Mouse (Mus musculus) forebrain, postnatal 0 days (tissue): ENCODE data around the gene 4931422A03Rik. TPM values are rescaled to one million over a fixed set of nuclear protein-coding genes. Genes with fewer than 3 reads are reported as not detected.
"Not testable (repeated sequence)": the region's sequence is repeated elsewhere in the genome, so short reads cannot be mapped to it uniquely, and the experiment has no call there.

Experiments used
- ATAC-seq: fragments of 200-750 bp; cut with Nextera tagmentation; 2 replicates; pipeline ENCODE4 v1.8.0; 2017; ENCODE audit warnings: mild to moderate bottlenecking, moderate library complexity
- DNase-seq: peaks from one replicate; pipeline ENCODE4 v3.0.0-alpha.2; 2015
- H3K27ac ChIP-seq: fragments of 300-500 bp; sonication (generic); 2 replicates; pipeline ENCODE4 v1.5.1; 2014; ENCODE audit warnings: low read depth, mild to moderate bottlenecking, antibody characterized with exemption, low read length, moderate library complexity, mixed read lengths
- H3K27me3 ChIP-seq: fragments of 300-500 bp; sonication (generic); 2 replicates; pipeline ENCODE4 v1.6.1; 2014; ENCODE audit warnings: mild to moderate bottlenecking, low read length, mixed read lengths; ENCODE audit not compliant: insufficient read depth
- H3K36me3 ChIP-seq: fragments of 300-500 bp; sonication (generic); 2 replicates; pipeline ENCODE4 v1.6.1; 2014; ENCODE audit warnings: mild to moderate bottlenecking, moderate library complexity; ENCODE audit not compliant: insufficient read depth
- H3K4me1 ChIP-seq: fragments of 300-500 bp; sonication (generic); 2 replicates; pipeline ENCODE4 v1.6.1; 2014; ENCODE audit warnings: antibody characterized with exemption; ENCODE audit not compliant: insufficient read depth
- H3K4me2 ChIP-seq: fragments of 300-500 bp; sonication (generic); 2 replicates; pipeline ENCODE4 v1.6.1; 2014; ENCODE audit warnings: low read depth, mild to moderate bottlenecking, moderate library complexity
- H3K4me3 ChIP-seq: fragments of 300-500 bp; sonication (generic); 2 replicates; pipeline ENCODE4 v1.5.1; 2014; ENCODE audit warnings: low read depth, low read length, mixed read lengths
- H3K9ac ChIP-seq: fragments of 300-500 bp; sonication (generic); 2 replicates; pipeline ENCODE4 v1.6.1; 2014; ENCODE audit warnings: mild to moderate bottlenecking
- H3K9me3 ChIP-seq: fragments of 300-500 bp; sonication (generic); 2 replicates; pipeline ENCODE4 v1.6.1; 2016; ENCODE audit warnings: low read length
- CTCF ChIP-seq: sonication (generic); IDR thresholded peaks from 2 replicates; pipeline ENCODE4 v1.5.1; 2016; ENCODE audit warnings: antibody characterized with exemption, control low read depth, low read depth
- WGBS: fragments of 180-500 bp; shearing (Covaris S2); extraction: QIAGEN DNeasy Blood & Tissue Kit; methylation state at CpG from one replicate; pipeline ENCODE4 v1.1.7; 2014; 5-methylcytosine and 5-hydroxymethylcytosine counted together
- polyA plus RNA-seq: library from polyadenylated mRNA; unstranded; fragments of >200 nt; fragmentation: Nextera tagmentation; extraction: Ambion mirVana; gene quantifications from 2 replicates; pipeline ENCODE4 v1.2.1, GENCODE M21; 2015
- total RNA-seq: library from RNA; depleted of rRNA; stranded (reverse); fragments of >200 nt; gene quantifications from 2 replicates; pipeline ENCODE4 v1.2.3, GENCODE M21; 2014

4931422A03Rik gene
- total and polyA plus RNA-seq, 2 experiments from 2014 or later, result 0.94 TPM; not detected in 1

DNA sequence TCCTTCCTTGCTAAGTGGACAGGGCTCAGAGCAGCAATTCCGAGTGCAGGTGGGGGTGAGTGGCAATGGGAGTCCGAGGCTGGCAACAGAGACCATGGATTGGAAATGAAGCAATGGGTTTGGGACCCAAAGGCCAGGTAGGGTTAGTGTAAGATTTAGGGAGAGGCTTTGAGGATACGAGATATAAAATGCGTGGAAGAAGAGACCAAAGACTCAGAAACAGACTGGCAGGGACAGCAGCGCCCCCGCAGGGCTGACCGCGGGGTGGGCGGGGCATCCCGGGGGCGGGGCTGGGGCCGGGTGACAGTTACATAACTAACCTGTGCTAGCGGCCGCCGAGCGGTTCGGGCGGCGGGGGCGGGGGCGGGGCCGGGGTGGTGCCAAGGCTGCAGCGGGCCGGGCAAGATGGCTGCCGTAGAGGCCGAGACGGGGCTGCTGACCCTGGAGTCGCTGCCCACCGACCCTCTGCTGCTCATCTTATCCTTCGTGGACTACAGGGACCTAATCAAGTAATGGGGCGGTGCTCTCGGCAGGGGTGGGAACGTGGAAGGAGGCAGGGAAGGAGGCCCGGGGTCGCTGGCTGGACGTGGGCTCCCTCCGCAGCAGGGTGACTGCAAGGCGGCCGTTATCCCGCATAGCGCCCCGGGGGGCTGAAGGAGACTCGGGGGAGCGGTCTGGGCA, 563 bp downstream of the 4931422A03Rik start, which contains the start of gene Fbxo3:
Gene Fbxo3, plus strand, starts transcription at position 264 of the 681 bp plus-strand sequence.
- peak within 1 kb of the TSS; percentile 36; the same call in 1 of the 2 replicates for H3K27ac ChIP-seq
- peak; percentile 29; the same call in 1 of the 2 replicates for TF ChIP-seq CTCF
- peaks cover 10% of the 10 kb centered on the region for H3K4me1 ChIP-seq
- H3K4me3 ChIP-seq, result peak within 1 kb of the TSS; percentile 67
- ATAC-seq, result peak; percentile 94
- peak within 1 kb of the TSS; percentile 87 for H3K4me2 ChIP-seq
- no peaks in the 10 kb centered on the region for H3K9me3 ChIP-seq
- H3K27me3 ChIP-seq, result no peaks in the 10 kb centered on the region
- peak within 1 kb of the TSS; percentile 95 for H3K9ac ChIP-seq
- H3K36me3 ChIP-seq, result peaks cover 3% of the 10 kb centered on the region; the same call in 1 of the 2 replicates
- DNase-seq, result peak; percentile 73
- WGBS, result 2% methylated on average over 41 of the region's 44 CpGs

DNA sequence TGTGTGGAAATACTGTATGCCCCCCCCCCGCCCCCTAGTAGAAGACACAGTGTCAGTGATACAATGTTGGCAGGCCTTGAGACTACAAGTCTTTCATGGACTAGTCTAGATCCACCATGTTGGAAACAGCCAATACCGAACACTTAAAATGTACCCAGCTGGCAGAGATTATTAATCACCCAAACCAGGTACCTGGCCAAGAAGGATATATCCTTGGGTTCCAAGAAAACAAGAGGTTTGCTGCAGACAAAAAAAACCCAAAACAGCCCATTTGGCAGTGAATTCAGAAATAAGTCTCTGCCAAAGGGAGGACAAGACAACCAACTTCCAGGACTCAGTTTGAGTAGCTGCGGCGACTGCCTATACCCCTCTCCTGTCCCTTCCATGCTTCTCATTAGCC, 3.5 kb downstream of the 4931422A03Rik start:
- Histone ChIP-seq H3K36me3 (no peaks in the 10 kb centered on the region), H3K4me3 (no peak overlapping the region), H3K27me3 (no peaks in the 10 kb centered on the region), H3K9me3 (no peaks in the 10 kb centered on the region), H3K4me2 (no peak overlapping the region), H3K27ac (no peak overlapping the region), H3K4me1 (peaks cover 8% of the 10 kb centered on the region), H3K9ac (no peak overlapping the region)
- DNase-seq (no peak), ATAC-seq (no peak)
- no peak for TF ChIP-seq CTCF
- WGBS, result 88% methylated on average over 4 of the region's 4 CpGs

DNA sequence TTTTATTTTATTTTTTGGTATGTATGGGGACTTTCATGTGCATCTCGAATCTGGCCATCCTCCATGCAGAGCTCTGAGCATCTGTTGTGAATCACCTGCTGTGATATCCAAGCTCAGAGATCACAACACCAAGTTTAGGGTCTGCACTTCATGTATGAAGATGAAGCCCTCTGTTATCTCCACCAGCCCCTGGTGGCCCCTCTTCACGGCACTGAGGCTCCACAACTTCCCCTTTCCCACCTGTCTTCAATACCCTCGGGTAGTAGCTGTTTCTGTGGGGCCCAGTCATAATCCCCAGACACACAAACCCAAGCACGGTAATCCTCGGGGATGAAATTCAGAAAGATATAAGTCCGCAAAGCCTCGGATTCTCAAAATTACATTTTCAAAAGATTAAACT, 5.1 kb downstream of the 4931422A03Rik start:
- no peaks in the 10 kb centered on the region for H3K9me3 ChIP-seq
- H3K27me3 ChIP-seq, result no peaks in the 10 kb centered on the region
- H3K27ac ChIP-seq, result no peak overlapping the region
- H3K4me2 ChIP-seq, result no peak overlapping the region
- no peak for TF ChIP-seq CTCF
- WGBS, result 88% methylated on average over 7 of the region's 7 CpGs
- H3K36me3 ChIP-seq, result no peaks in the 10 kb centered on the region
- no peak overlapping the region for H3K4me3 ChIP-seq
- ATAC-seq (no peak), DNase-seq (no peak)
- H3K9ac ChIP-seq, result no peak overlapping the region
- no peaks in the 10 kb centered on the region for H3K4me1 ChIP-seq

DNA sequence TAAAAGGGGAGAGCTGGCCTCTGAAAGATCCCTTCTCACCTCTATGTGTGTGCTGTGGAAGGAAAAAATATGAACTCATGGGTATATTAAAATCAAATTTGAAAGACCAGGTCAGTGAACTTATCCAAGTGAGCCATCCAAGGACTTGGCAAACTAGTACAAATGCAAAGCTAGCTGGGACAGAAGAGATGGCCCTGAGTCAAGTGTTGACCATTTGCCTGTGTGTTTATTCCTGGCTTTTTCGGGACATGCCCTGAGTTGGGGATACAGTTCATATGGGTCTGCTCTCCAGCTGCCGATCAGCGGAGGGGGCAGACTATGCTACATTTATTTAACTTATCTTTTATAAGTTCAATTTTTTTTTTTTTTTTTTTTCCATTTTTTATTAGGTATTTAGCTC, 19.3 kb downstream of the 4931422A03Rik start:
- WGBS, result 94% methylated on average over 3 of the region's 3 CpGs
- not testable (repeated sequence) for H3K9ac ChIP-seq

DNA sequence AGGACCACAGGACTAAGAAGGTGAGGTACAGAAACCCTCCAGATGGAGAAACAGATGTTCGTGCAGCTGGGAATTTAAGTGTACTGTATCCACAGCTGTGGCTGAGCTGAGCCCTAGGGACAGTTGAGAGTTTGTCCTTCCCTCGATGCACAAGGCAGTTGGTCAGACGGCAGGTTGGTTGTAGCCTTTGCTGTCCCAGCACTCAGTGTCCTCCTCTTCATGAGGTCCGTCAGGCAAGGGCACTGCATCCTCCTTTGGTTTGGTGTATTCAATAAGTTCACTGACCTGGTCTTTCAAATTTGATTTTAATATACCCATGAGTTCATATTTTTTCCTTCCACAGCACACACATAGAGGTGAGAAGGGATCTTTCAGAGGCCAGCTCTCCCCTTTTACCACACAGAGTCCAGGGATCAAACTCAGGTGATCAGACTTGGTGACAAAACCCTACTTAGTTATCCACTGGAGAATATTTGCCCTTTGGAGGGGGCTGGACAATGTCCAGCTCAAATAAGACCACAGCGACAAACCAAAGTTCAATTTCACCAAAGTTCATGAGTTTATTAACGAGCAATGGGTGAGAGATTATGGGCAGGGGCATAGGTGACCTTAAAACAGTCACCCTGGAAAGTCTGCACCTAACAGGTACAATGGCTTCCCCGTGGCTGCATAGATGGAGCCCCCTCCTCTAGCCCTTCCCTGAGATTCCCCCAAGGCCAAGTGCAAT, 20.2 kb downstream of the 4931422A03Rik start:
- H3K4me1 ChIP-seq, result no peaks in the 10 kb centered on the region
- H3K27me3 ChIP-seq, result no peaks in the 10 kb centered on the region
- ATAC-seq (no peak), DNase-seq (no peak)
- 85% methylated on average over 7 of the region's 7 CpGs for WGBS
- no peak overlapping the region for H3K9ac ChIP-seq
- no peaks in the 10 kb centered on the region for H3K9me3 ChIP-seq
- H3K4me3 ChIP-seq, result no peak overlapping the region
- H3K27ac ChIP-seq, result no peak overlapping the region
- no peak overlapping the region for H3K4me2 ChIP-seq
- TF ChIP-seq CTCF, result no peak
- H3K36me3 ChIP-seq, result no peaks in the 10 kb centered on the region

More for the DNA sequence above, 19.3 kb downstream of the 4931422A03Rik start:
- not testable (repeated sequence) for ATAC-seq, H3K36me3 ChIP-seq, H3K4me2 ChIP-seq, H3K4me1 ChIP-seq, H3K27me3 ChIP-seq, H3K9me3 ChIP-seq, H3K4me3 ChIP-seq, H3K27ac ChIP-seq, DNase-seq

DNA sequence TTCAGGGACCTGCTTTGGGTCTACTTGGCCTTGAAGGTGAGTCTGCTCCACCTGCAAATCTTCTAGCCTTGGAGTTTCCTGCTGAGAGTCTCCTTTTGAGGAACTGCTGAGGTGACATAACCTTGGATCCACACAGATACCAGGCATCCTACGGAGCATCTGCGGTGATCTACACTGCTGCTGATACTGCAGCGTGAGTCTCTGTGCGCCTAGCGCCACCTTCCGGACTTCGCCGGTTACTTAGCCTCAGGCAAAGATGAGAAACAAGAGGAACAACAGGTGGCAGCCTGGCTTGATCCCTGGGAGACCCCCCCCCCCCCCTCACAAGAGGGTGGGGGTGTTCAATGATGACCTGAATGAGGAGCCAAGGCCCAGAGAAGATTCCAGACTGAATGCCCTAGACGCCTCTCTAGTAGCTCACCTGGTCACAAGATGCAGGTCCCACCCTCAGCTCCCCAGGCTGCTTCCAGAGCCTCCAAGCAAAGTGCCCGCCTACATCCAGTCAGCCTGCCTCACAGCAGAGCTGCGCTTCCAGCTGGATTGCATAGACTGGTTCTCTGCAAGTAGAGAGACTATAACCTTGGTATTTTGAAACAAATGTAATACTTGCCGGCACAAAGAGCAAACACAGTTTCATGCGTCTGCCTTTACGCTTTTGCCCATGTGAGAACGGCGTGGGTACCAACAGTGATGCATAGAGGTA, 25.3 kb downstream of the 4931422A03Rik start:
- Histone ChIP-seq H3K9ac (no peak overlapping the region), H3K27ac (no peak overlapping the region), H3K4me3 (no peak overlapping the region), H3K4me2 (no peak overlapping the region), H3K27me3 (no peaks in the 10 kb centered on the region), H3K36me3 (no peaks in the 10 kb centered on the region), H3K9me3 (no peaks in the 10 kb centered on the region), H3K4me1 (no peaks in the 10 kb centered on the region)
- ATAC-seq (peak; percentile 88), DNase-seq (peak; percentile 78)
- 30% methylated on average over 16 of the region's 16 CpGs for WGBS
- peak; percentile 85 for TF ChIP-seq CTCF
